Mouse (Mus musculus) ZHBTc4 (cell line): ENCODE results near the gene 1810043G02Rik.
"Not testable (repeated sequence)": the region's sequence is repeated elsewhere in the genome, so short reads cannot be mapped to it uniquely, and the experiment has no call there.

Experiments
- DNase-seq: peaks from one replicate; pipeline ENCODE4 v3.0.0-alpha.2; 2011; ENCODE audit warnings: low read depth, low spot score

Gene 1810043G02Rik

GRCm38 (mm10) chr10:78004479-78005100, 26.3 kb downstream of the 1810043G02Rik start:
- DNase-seq, result no peak

GRCm38 (mm10) chr10:78005791-78006438, 27.6 kb downstream of the 1810043G02Rik start:
- DNase-seq, result no peak

DNA sequence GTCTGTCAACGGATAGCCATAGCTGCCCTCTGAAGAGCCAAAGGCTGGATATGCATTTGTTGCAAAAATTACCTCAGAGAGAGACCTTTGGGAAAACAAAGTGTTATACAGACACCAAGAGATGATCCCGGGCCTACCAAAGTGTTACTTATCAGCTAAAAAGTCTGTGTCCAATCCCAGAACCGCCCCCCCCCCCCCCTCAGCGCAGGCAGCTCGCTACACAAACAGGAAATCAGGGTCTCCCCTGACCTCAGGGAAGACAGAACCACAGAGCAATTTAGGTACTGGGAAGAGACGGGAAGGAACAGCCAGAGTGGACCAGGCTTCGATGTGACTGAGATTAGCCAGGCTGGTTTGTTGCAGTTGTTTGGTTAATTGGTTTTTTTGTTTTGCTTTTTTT, 28.9 kb downstream of the 1810043G02Rik start:
- no peak for DNase-seq

GRCm38 (mm10) chr10:78008169-78008568, 29.8 kb downstream of the 1810043G02Rik start:
- DNase-seq, result no peak

GRCm38 (mm10) chr10:78009184-78009944, 31.0 kb downstream of the 1810043G02Rik start:
- peak; percentile 99 for DNase-seq

DNA sequence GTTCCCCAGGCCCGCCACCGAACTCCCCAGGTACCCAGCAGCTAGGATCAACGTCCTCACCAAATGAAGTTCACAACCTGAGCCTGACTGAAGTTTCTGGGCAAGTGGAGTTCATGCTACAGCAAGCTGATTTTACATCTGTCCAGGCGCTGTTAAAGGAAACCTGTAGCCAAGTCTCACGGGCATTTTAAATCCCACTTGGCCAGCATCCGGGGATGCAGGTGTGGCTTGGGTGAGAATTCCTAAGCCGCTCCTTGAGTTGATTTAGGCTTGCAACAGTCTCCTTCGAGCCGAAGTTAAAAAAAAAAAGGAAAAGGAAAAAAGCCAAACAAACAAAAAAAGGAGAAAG, 31.6 kb downstream of the 1810043G02Rik start, which contains the start of gene Pfkl:
TSS of gene Pfkl (minus strand) at position 139 of the 349 bp plus-strand sequence.
- DNase-seq, result peak; percentile 90

DNA sequence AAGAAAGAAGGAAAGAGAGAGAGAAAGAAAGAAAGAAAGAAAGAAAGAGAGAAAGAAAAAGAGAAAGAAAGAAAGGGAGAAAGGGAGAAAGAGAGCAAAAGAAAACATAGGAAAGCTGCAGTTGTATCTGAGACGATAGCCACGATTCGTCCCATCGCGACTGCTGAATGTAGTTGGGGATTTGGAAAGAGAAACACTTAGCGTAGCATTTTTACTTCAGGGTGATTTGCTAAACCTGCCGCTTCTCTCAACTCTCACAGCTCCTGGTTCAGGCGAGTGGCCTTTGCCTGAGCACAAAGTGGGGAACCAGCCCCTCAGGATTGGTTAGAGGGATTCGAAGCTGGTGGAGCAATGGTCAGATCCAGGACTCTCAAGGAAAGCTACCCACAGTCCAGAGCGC, 32.0 kb downstream of the 1810043G02Rik start:
- peak; percentile 23 for DNase-seq

- not testable (repeated sequence) for DNase-seq
Observed at GRCm38 (mm10) chr10:78011116-78011515, 32.8 kb downstream of the 1810043G02Rik start.

DNA sequence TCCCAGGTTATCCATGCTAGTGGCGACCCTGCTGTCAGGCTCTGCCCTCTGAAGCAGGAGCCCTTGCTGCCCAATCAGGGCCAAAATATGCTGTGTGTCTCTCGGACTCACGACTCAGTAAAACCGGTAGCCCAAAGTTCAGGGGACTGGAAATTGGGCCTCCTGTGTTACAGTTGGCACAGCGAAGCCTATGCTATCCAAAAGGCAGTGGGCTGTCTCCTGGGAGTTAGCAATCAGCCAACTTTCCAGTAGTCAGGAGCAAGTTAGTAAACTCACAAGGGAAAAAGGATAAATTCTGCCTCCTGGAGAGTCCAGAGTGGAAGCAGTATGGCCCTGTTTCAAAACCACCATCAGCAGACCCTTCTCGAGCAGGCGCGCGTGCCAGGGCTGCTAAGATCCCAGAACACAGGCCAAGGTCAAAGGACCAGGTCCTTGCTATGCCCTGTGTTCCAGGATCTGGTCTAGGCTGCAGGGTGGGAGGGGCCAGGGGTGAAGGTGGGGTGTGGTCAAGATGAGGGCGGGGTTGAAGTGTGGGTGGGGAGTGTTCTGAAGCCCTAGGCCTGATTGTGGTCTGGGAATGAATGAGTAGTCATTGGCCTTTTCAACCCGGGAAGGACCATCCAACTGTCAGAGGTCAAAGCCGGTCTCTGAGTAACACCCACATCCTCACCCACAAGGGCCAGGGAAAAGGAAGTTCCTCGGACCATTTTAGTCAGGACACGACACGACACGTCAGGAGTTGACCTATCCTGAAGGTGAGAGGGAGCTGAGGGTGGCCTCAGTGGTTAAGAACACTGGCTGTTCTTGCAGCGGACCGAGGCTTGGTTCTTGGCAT, 34.6 kb downstream of the 1810043G02Rik start:
- peak; percentile 86 for DNase-seq

GRCm38 (mm10) chr10:78015489-78015888, 37.2 kb downstream of the 1810043G02Rik start:
- no peak for DNase-seq

DNA sequence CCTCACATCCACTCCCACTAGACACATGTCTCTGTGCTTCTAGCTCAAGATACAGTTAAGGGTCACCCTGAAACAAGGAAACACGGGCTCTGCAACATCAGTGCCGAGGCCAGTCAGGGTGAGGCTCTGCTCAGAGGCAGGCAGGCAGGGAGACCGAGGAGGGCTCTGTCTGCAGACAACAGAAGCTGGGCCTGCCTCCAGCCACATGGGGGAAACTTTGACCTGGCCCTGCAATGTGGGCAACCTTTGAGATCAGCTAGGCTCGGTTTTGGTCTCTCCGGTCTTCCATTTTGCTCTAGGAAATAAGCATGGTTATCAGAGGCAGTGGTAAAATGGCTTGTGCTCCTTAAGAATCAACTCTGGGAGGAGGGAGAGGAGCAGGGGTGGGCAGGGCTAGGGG, 38.0 kb downstream of the 1810043G02Rik start:
- no peak for DNase-seq

- DNase-seq, result peak; percentile 86
Observed at GRCm38 (mm10) chr10:78018797-78019203, 40.5 kb downstream of the 1810043G02Rik start.

- DNase-seq, result no peak
Observed at GRCm38 (mm10) chr10:78019291-78019690, 41.0 kb downstream of the 1810043G02Rik start.

GRCm38 (mm10) chr10:78019984-78020383, 41.7 kb downstream of the 1810043G02Rik start:
- not testable (repeated sequence) for DNase-seq

DNA sequence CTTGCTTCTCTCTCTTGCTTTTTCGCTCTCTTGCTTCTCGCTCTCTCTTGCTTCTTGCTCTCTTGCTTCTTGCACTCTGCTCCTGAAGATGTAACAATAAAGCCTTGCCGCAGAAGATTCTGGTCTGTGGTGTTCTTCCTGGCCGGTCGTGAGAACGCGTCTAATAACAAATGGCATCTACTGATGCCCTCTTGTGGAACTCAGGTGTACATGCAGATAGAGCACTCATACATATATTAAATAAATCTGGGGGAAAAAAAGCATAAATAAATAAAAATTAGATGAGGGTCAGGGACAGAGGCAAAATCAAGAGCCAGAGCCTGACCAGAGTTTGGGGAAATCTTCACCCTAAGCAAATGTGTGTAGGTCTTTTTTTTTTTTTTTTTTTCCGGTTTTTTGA, 47.1 kb downstream of the 1810043G02Rik start:
- not testable (repeated sequence) for DNase-seq

- DNase-seq, result peak; percentile 89
Observed at GRCm38 (mm10) chr10:78028129-78028528, 49.8 kb downstream of the 1810043G02Rik start.

DNA sequence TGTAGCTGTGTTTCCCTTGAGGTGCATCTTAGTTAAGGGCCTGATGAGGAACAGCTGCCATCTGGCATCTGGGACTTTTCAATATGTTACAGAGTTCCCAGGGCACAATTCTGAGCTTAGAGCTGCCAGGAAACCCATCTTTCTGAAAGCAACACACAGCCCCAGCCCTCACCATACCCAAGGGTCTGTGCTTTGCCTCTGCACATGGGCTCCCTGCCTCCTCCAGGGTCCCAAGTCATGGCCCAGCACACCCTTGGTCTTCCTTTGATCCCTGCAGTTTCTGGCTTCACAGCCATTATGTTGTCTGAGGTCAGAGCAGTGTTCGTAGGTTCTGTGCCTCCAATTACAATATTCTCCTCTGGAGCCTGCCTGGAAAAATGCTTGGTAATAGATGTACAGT, 50.8 kb downstream of the 1810043G02Rik start:
- no peak for DNase-seq

DNA sequence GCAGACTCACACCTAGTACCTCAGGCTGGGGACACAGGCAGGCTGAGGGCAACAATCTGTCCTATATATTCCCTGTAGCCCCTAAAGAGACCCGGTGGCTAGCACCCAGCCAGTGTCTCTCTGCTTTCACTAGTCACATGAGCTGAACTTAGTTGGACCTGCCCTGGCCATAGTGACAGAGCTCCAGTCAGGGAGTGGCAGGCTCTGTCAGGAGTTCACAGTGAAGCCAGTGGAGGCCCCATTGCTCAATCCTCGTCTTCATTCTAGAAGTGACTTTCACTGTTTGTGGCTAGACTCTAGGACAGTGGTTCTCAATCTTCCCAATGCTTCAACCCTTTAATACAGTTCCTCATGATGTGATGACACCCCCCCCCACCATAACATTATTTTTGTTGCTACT, 53.7 kb downstream of the 1810043G02Rik start:
- DNase-seq, result no peak
